Mouse (Mus musculus) thymus, postnatal 10 days (tissue): ENCODE results near the gene Rubcn.

Source experiments
- DNase-seq, 2 experiments: peaks; one replicate each; pipeline ENCODE4 v3.0.0; 2021; ENCODE audit warnings: low spot score in 2 of 2

The Rubcn gene

DNA sequence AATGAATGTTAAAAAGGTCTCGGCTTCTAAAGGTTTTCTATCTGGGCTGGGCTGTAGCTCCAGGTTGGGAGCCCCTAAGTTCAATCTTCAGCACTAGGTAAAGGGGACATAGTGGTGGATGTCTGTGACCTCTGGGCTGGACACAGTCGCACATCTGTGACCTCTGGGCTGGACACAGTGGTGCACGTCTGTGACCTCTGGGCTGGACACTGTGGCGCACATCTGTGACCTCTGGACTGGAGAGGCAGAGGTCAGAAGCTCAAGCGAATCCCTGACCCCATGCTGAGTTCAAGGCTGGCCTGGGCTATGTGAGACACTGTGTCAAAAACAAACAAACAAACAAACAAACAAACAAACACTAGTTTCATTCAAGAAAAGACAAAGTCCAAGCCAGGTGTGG is 7.3 kb downstream of the Rubcn start:
- DNase-seq, result no peak

- DNase-seq, result peak; percentile 83 to 86
These were observed 9.5 kb downstream of the Rubcn start for GRCm38 (mm10) chr16:32867919-32868552.

DNA sequence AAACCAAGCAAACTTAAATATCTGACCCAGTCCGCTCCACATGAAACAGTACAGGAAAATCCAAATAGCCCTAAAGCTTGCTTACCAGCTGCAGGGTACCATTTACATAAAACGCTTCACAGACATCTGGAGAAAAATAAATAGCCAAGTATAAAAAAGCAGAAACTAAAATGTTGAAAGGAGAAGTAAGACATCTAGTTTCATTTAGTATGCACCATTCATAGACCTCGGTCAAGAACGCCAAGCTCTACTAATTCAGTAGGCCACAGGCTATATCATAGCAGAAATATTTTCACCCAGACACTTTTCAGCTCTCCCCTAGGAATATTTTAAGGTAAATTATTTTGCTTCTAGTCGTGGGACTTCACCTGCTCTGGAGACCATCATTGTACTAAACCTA is 10.9 kb downstream of the Rubcn start:
- DNase-seq, result no peak

DNA sequence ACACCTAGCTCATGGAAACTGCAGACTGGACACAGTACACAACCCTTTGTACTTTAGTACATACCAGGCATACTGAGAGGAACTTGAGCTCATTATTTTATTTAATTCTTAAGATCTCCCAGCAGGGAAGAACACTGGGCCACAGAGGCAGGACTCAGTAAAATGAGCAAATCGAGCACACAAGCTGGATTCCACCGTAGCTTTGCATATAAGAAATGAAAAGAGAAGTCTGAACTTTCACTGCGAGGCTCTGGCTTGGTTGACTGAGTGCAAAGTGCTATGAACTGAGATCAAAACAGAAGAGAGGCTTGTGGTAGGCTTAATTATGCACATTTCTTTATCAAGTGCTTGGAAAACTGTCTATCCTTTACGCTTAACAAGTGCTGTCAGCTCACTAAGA is 12.2 kb downstream of the Rubcn start:
- no peak for DNase-seq

DNA sequence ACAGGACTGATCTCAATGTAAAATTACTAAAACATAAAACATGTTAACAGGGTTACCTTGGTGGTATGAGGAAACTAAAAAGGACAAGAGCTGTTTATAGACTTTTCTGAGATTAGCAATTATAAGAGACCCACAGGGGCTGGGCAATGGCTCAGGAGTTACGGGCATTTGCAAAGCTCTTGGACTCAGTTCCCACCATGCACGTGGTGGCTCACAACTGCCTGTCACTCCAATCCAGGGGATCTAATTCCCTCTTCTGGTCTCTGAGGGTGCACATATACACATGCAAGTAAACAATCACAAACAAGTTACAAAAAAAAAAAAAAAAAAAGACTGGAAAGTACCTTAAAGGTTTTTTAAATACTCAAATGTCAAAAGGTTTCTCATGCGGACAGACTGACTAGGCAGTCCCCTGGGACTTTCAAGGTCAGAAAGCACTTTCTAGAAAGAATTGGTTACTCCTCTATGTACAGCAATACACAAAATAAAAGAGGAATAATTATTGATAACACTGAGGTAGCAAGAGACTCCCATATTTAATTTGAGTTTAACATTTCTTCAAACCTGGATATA is 15.7 kb downstream of the Rubcn start:
- no peak for DNase-seq

- DNase-seq, result no peak
These were observed 18.6 kb downstream of the Rubcn start for GRCm38 (mm10) chr16:32858771-32859636.

DNA sequence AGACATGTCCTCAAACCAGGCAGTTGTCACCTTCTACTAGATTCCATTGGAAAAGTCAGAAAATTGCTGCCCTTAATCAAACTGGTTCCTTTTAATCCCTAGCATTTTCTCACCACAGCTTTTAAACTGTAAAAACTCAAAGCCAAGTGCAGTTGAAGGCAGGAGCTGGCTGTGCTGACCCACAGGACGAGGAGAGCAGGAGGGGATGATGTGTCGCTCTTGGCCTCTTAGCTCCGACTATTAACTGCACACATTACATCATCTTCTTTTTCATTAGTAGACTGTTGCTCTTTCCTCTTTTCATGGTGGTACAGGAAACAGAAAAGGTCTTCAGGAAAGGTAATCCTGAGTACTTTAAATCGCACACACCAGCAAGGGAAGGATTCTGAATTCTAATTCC is 19.2 kb downstream of the Rubcn start:
- no peak for DNase-seq

- no peak for DNase-seq
These were observed 20.8 kb downstream of the Rubcn start for GRCm38 (mm10) chr16:32856751-32857150.

DNA sequence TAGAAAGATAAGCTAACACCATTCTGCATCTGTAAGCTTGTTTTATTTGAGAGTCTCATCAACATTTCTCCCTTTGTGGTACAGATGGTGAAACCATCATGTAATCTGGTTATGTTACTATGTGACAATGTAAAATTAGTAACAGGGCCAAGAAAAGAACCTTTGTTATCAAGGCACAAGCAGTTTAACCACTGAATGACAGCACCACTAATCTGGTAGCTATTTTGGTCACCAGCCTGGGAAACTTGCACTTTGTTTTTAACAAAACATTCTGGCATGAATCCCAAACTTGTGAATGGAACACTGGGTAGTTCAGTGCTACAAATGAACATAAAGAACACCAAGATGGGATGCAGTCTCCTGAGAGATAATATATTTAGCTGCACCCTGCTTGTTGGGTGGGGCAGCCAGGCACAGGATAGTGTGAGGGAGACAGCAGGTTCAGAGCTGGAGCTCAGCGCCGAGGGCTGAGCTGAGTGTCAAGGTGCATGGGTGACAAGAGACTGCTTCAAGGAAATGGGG is 23.5 kb downstream of the Rubcn start:
- peak in 1 of 2 experiments; percentile 14 for DNase-seq

DNA sequence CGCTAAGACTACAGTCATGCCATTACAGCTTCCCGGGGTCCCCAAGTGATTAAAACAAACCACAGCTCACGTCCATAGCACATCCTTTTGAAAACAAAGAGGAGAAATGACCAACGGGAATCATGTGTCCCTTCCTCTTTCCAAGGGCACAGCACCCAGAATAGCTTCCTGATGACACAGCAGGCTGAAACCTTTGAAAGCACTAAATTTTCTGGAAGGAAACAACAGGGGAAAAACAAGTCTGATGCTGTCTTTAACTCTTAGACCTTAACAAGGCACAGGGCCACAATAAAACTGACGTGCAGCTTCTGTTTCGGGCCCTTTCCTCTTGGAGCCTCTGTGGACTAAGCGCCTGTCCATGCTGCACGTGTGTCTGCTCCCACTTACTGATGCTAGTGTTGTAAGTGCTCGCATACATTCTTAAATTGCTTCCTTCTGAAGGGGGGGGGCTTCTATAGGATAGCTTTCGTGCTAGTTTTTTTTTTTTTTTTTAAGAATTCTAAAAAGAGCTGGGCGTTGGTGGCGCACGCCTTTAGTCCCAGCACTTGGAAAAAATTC is 24.0 kb downstream of the Rubcn start:
- no peak for DNase-seq

DNA sequence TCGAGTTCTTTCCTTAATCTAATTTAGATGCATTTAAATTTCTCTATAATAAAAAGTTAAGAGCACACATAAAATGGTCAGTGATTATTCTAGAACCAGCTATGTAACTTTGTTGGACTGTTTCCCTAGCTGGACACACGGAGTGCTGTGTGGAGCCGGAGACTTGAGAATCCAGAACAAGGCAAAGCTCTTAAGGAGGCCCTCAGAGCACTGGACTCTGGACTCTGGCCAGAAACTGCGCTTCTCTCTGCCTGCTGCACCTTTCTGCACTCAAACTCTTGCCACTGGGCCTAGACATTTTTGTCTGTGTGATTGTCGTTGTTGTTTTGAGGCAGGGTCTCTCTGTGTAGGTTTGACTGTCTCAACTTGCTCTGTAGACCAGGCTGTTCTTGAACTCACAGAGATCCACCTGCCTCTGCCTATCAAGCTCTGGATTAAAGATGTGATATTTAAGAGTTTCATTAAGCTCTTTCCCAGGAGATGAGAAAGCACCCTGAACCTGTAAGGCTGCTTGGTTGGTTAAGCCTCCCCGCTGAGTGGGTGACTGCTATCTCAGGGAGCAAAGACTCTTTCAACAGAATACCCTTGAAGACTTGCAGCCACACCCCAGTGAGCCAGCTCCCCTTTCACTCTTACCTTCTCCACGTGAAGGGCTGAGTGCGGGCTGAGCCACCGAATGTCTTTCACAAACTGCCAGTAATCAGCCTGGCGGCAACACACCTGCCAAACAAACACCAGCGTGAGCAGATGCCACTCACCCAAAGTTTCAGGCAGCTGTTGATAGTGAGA is 28.3 kb downstream of the Rubcn start:
- peak; percentile 27 to 29 for DNase-seq

DNA sequence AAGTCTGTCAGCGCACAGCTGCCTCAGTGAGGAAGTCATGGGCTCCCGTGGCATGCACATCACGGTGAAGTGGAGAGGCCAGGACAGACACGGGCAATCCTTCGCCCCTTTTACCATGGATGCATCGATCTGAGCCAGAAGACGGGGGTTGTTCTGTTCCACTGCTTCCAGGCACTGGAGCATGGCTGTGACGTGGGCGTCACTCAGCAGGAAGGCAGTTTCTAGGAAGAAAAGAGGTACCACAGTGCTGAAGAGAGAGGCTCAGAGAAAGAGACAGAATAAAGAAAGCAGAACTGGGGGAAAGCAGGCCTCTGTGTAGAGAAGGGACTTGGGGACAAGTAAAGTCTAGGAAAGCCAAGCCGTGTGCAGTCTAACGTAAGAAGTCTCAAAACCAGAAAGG is 30.5 kb downstream of the Rubcn start:
- DNase-seq, result no peak

DNA sequence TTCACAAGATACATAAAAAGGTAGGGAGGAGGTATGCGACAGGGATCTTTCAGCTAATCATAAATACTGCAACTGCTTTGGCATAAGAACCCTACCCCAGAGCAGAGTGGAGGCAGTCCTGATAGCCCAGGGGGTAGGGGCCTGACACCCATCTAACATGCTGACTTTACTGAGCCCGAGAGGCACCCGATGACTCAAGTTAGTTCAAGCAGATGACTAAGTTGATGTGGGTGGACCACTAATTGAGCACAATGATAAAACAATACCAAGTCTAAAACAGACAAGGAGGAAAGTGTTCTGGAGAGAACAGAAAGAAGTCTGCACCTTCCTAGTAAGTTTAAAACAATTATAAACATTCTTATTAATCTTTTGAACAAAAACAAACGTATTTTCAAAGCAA is 46.1 kb downstream of the Rubcn start:
- no peak for DNase-seq

DNA sequence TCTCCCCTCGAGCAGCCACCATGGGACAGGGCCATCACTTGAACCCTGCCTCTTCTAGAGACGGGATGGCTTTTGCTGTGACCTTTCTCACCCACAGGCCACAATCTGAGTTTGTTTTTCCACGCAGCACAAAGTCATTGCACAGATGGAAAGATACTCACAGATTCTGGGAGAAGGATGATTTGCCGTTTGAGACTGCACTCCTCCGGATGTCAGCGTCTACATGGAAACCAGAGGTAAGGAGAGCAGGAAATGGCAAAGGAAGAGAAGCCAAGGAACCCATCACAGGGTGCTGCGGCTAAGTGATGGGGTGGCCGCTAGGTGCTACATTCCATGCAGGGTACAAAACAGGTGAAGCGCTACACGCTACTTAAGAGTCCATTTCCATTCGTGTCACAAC is 48.5 kb downstream of the Rubcn start:
- no peak for DNase-seq

GRCm38 (mm10) chr16:32826521-32826920 is 51.0 kb downstream of the Rubcn start:
- DNase-seq, result peak in 1 of 2 experiments; percentile 26

DNA sequence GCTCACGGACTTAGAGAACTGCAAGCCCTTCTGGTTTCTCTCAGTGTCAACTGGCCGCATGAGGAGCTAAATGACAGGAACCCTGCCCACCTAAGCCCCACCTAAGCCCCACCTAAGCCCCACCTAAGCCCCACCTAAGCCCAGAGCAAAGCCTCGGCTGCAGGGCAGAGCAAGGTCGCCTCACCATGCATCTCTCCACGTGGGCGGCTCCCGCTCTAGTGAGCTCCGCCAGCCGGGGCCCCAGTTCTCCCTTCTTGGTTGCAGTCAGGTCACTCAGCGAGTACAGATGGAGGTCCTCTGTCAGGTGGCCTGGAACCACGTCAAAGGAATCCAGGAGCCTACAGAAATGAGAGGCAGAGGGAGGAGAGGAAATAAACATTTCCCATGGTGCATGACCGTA is 52.2 kb downstream of the Rubcn start:
- no peak for DNase-seq

DNA sequence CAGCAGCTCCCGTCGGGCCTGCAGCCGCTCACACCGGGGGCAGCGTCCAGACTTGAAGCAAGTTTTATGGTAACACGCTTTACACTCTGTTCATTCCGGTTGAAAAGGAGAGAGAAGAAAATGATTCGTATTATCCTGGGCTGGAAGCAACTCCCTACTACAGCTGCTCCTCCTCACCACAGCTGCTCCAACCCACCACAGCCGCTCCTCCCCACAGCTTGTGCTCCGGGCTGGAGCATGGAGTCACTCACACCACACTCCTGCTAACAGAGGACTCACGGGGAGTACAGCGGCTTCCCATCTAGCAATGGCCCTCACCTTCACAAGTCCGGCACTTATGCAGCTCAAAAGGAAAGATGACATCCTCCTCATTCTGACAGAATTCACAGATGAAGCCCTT is 53.5 kb downstream of the Rubcn start:
- DNase-seq, result no peak

GRCm38 (mm10) chr16:32823487-32823886 is 54.1 kb downstream of the Rubcn start:
- DNase-seq, result no peak

DNA sequence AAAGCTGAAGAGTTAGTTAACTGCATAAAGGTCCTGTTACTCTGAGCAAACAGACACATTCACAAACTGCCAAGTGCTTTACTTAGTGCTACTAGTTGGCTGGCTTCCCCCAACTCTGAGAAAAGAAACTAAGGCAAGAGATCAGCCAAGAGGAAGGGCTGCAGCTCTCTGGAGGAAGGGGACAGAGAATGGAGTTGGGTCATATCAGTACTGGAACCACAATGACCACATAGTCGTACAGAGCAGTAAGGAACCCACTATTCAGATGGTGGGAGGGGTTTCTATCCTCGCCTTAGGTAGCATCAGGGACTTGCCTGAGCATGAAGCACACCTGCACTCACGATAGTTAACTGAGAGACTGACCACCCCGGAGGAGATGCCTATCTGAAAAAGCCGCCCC is 54.7 kb downstream of the Rubcn start:
- no peak for DNase-seq

DNA sequence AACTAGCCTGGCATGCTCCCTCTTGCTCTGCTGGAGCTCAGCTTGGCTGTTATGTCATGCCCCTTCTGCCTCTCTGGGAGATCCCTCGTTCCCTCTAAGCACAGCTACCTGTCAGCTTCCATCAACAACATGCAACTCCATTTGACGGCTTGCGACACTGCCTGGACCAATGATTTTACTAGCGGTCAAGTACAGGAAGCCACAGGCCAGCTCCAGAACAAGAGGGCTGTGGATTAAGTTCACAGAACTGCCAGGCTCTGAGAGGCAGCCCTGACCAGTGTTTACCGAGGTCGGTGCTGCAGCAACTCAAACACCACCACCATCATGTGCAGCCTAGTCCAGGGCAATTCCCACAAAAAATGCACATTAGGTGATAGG is 55.1 kb downstream of the Rubcn start:
- no peak for DNase-seq

DNA sequence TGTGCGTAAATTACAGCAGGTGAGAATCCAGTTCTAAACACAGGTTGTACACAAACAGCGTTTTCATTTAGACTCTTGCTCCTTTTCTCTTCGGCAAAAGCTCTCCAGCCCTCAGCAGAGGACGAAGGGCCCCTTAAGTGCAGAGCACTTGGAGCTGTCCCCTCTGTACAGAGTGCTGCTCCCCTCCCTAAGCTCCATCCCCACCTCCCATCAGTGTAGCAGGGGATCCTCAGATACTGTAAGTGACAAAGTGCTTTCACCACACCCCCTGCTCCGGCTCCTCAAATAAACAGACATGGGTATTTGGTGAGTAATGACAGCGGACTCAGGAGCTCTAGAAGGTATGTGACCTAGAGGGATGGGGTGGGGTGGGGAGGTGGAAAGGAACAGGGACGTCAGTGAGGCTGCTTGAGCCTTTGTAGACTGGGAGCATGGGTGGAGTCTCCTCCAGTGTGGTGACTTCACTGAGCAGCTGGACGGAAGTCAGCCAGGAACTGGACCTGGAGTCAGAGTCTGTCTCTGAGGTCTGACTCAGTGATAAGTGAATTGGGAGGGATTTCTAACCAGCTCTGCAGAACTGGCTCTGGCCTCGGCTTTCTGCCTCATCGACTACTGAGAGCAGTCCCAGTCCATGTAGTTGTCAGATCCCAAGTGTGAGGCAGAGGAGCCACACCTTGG is 55.7 kb downstream of the Rubcn start:
- DNase-seq, result no peak
